Mouse (Mus musculus) cerebellum, postnatal 10 days (tissue): ENCODE data around the gene Ankrd34a.
A peak's percentile ranks its signal among the peaks of the same experiment; 100 is the strongest.

ENCODE experiments used
- DNase-seq, 2 experiments: peaks; one replicate each; pipeline ENCODE4 v3.0.0; 2021; ENCODE audit warnings: mixed read lengths in 2 of 2

The Ankrd34a gene

DNA sequence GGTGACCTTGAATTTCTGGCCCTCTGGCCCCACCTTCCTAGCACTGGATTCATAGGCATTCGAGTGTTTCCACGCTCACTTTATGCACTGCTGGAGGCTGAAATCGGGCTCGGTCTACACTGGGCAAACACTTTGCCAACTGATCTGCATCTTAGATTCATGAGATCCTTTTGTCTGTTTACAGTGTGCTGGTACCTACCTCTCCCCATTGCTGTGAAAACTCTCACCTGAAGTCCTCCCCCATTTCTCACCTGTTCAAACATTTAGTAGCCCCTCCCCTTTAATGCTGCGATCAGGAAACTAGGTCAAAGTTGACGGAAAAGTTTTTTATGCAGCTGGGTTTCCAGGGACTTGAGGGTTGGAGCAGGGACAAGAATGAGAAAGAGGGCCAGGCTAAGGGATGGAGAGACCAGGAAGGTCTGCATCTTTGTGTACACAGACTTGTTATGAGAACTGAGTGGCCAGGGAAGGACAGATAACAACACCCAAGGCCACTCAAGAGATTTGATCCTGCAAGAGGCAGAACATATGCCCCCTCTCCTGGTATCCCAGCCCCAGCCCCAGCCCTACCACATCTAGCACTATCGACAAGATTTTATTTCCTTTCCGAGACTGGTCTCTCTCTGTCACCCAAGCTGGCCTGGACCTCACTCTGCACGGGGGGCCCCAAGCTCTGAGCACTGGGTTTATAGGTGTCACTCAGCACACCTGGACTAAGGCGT is 32.4 kb upstream of the Ankrd34a start:
- no peak for DNase-seq

DNA sequence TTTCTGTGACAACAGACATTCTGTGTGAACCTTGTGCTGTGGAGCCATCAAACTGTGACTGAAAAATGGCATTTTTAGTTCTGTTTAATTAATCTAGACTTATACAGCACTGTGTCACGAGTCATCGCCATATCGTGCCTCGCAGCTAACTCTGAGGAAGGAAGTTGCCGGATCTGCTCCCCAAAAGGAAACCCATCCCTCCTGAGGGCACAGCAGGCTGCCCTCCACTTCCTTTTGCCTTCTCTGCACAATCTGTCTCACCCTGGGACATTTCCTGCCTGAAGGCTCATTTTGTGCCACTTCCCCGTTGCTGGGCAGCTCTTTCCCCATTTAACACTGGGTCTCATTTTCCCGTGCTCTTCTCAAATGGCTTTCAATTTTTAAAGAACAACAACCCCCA is 31.8 kb upstream of the Ankrd34a start:
- DNase-seq, result no peak

DNA sequence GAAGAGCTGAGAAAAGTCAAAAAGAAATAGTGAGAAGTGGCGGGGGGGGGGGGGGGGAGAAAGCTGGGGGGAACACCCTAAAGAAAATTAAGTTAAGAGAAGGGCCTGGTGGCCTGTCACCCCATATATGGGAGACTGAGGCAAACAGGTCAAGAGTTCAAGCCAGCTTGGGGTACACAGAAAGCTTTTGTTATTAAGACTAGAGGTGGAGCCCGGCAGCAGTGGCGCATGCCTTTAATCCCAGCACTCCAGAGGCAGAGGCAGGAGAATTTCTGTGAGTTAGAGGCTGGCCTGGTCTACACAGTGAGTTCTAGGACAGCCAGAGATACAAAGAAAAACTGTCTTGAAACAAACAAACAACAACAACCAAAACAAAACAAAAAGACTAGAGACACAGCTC is 31.3 kb upstream of the Ankrd34a start:
- no peak for DNase-seq

DNA sequence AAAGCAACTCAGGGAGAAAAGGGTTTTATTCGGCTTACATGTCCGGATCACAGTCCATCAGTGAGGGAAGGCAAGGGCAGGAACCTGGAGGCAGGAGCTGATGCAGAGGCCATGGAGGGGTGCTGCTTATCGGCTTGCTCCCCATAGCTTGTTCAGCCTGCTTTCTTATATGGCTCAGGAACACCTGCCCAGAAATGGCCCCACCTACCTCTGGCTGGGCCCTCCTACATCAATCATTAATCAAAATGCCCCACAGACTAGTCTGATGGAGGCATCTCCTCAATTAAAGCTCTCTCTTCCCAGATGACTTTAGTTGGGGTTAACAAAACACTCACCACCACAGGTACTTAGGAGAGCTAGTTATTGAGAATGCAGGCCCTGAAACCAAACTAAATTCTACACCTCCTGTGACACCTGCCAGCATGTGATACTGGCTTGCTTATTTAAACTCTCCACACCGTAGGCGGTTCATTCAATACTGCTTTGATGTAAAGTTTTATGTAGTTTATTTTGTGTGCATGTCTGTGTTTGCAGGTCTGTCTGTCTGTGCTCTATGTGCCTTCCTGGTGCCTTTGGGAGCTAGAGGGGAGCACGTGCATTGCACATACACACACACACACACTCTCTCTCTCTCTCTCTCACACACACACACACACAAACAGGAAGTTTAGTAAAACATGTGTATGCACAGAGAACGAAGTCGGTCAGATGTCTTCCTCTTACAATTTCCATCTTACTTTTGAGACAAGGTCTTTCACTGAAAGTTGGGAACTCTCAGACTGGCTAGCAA is 29.6 kb upstream of the Ankrd34a start:
- no peak for DNase-seq

DNA sequence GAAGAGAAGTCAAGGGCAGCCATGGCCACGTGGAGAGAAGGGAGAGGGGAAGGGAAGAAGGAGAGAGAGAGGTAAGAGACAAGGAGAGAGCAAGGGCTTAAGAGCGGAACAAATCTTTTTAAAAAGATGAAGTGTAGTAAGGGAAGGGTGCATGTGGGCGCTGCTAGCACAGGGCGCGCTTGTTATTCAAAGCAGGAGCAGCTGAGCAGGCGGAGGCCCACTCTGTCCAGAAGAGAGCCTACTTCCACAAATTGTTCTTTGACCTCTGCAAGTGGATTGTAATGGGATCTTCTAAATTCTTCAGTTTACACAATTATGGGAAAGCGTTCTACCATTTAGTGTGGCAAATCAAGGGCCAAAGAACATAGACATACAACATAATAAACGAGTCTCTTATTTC is 27.8 kb upstream of the Ankrd34a start:
- DNase-seq, result no peak

DNA sequence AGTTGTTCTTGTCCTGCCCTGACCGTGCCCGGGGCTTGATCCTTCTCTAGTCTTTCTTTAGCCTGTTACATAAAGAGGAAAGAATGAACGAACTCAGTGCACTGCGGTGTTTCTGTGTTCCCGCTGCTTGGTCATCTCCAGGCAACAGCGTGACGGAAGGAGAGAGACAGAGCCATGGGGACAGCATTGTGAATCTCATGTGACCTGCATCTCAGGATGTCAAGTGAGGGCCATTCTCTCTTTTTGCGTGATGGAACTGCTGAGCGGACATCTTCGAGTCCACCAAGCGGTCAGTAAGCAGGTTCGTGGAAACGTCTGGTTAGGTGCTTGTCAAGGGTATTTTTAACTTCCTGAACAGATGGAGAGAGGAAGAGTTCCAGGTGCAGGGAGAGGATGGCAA is 26.9 kb upstream of the Ankrd34a start:
- DNase-seq, result no peak

DNA sequence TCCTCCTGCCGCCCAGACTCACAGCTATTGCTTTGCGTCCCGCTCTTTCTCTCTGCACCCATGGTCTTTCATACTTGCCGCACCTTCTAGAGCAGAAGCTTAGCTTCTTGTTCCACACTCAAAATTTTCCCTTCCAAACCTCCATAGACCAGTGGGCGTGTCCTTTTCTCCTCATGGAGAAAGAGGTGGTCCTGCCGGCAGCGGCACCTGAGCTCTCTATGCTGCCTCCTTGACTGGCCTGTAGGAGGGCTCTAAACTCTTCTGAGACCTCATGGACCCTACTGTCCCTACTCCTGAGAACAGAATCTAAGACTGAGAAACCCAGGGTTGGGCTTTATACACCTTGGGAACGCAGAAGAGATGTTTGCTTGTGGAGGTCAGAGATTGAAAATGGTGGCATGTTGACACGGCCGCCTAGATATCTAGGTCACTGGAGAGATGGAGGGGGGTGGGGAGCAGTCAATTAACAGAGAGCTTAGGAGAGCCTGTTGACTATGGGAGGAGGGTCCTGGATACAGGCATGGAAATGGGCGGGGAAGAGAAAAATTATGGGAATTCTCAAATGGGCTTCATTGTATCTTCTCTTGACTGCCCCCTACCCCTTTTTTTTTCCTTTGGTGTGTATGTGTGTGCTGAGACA is 26.4 kb upstream of the Ankrd34a start:
- no peak for DNase-seq

DNA sequence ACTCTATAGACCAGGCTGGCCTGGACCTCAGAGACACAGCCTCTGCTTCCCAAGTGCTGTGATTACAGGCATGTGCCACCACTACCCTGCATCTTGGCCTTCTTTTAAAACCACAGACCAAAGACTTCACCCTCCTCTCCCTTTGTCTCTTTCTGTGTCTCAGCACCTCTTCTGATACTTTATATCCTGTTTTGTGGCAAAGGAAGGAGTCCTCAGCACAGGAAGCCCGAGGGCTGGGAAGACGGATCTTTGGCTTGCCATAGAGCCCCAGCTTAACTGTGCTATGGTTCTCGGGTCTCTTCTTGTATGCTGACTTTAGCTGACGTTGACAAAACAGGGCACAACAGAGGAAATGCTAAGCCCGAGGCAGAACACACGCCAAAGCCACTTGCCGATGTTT is 25.8 kb upstream of the Ankrd34a start:
- no peak for DNase-seq

DNA sequence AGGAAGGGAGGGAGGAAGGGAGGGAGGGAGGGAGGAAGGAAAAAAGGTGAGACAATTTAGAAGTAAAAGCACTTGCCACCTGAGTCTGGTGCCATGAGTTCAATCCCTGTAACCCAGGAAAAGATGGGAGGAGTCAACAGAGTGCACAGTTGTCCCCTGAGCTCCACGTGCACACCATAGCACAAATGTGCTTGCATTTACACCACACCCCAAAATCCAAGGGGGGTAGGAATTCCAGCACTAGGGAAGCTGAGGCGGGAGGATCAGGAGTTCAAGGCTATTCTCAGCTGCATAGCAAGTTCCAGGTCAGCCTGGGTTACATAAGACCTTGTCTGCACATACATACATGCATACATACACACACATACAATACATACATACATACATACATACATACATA is 25.1 kb upstream of the Ankrd34a start:
- no peak for DNase-seq

DNA sequence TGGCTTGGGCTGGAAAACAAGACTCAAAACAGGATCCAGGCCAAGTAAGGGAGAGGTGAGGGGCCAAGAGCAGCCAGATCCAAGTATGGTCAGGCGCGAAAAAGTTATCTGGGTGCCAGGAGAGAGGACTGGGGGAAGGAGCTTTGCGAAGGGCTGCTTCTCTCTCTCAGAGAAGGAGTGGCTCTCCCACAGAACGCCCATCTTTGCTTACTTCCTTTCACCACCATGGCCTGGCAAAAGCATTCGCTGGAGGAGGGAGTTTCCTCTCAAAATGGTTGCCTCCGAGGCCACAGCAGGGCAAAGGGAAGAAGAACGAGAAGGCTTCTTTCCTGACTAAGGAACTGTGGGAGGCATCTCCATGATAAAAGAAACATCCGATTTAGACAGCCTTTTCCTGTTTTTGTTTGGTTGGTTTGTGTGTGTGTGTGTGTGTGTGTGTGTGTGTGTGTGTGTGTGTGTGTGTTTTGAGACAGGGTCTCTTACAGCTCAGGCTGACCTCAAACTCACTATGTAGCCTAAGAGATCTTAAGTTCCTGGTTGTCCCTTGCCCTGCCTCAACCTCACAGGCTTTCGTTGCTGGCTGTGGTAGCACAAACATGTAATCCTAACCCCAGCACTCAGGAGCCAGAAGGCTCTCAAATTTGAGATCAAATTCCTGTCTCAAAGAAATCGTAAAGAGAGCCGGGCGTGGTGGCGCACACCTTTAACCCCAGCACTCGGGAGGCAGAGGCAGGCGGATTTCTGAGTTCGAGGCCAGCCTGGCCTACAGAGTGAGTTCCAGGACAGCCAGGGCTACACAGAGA is 24.3 kb upstream of the Ankrd34a start:
- no peak for DNase-seq

DNA sequence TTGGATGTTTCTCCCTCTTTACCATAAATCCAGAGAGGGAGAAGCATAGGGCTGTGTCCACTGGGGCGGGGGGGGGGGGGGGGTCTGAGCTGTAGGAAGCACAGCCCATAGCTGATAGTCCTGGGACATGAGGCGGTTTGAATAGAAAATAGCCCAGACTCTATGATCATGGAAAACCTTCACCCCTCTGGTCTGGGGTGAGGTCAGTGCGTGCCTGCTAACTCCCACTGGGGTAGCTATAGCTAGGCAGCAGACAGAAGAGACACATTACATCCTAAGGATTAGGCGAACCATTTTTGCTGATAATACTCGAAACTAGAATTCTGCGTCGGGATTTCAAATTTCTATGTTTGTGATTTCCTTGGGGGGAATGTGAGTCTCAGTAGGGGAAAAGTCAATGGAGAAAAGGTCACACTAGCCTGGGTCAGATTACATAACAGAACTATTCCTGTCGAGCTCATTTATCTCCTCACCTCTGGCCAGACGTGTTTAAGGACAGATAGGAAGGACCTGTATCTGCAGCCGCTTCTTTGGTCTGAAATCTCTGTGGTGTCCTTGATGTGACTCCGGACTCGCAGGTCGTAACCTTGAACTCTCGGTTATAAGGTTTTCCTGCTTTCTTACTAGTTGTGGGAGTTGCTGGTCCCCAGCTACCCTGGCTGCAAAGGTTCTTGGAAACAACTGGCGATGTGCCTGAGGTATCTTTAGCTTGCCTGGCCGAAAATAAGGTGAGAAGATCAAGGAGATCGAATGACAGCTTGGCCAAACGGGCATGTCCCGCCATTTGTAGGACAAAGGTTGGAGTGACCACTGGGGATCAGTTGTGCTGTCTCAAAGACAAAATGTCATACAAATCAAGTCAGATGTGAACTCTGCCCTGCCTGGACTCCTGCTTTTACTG is 22.6 kb upstream of the Ankrd34a start:
- no peak for DNase-seq

DNA sequence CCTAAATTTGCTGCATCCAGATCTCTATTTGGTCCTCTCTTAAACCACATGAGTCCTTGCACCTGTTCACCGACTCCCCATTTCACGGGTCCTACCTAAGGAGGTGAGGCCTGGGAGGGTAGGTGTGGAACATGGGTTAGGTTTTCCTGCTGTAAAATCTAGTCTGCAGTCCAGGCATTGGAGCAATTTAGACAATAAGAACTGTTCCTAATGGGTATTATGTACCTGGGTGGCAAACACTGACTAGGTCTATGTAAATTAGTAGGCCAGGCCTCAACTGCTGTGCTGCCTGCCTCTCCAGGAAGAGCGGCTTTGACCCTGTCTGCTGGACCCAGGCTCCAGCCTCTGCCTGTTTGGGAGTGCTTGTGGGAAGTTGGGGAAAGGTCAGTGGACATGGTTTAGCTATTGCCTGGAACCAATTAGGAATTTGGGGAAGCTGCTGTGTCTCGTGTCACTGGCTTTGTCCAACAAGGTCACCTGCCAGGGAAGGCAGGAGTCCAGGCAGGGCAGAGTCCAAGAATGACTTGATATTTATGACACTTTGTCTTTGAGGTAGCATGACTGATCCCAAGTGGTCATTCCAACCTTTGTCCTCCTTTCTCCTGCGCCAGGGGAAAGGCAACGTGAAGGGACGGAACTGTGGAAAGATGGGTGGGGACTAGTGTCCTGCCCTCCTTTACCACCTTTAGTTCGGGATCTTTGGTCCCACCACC is 21.0 kb upstream of the Ankrd34a start:
- DNase-seq, result no peak

DNA sequence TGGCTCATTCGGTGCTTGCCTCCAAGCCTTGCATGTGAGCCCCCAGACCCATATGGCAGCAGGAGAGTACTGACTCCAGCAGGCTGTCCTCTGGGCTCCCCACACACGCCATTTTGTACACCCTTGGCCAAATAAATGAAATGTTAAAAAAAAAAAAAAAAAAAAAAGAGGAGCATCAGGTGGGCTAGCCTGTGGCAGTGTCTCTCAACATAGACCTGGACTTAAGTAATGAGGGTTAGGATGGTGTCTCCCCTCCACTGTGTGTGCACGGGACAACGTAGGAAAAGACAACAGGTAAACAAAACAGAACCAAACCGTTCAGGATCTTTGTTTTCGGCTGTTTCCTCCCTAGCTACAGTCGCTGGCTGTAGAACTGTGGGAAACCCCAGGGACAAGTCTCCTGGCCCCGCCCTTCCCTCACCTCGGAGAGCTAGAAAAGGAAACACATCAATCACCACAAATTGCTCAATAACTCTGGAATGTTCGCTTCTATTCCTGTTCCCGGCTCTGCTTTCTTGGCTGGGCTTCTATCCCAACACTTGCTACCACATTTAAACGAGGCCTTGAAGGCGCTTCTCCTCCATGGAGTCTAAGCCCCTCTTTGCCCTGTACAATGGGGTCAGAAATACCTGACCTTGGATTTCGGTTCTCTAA is 20.3 kb upstream of the Ankrd34a start:
- DNase-seq, result no peak

DNA sequence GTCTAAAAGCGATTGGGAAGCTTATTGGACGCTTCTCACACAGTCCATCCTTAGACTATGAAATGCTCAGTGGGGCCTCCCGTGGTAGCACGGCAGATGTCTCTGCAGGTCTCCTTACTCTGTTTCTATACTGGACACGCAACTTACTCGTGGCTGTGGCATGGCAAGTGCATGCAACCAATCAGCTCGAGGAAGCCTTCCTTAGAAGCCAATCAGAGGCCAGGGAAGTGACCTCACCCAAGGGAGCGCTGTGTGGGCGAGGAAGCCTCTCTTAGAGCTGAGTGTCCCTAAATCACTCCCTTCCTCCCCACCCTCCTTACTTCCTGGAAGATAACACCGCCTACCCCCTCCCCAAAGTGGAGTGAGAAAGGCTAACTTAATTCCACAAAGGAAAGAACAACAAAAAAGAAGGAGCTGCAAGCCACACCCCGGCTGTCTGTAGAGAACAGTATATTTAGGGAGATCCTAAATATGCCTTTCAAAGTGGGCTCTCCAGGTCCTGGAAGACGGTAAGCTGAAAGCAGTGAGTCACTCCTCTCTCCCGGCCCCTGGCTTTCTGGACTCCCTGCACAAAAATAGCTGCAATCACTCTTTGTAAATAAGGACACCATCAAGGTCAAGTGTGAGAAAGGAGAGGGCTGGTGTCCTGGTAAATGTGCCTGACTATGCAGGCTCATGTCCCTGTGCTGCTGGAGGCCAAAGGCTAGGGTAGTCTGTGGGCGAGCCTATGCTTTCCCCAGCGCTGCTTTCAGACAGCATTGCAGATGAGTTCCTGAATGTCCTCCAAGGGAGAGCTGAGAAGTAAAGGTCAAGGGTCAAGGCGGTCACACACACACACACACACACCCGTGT is 19.5 kb upstream of the Ankrd34a start, which contains the start of gene Gm16253:
Gene Gm16253 (plus strand): TSS at position 295 of the 852 bp plus-strand sequence.
- peak; percentile 86 to 88 for DNase-seq

DNA sequence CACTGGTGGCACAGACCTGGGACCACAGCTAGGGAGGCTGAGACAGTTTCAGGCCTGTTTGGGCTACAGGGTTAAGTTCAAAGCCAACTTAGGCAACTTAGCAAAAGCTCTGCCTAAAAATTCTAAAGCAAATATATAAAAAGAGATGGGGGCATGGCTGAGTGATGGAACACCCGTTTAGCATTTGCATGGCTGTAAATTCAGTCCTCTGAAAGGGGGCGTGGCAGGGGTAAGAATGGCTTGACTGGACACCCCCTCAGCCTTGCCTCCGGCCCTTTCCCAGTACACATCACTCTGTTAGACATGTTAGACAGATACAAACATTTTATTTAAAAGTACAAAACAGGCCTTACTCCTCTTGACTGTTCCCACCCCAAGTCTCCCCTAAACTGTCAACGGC is 18.9 kb upstream of the Ankrd34a start:
- no peak for DNase-seq

DNA sequence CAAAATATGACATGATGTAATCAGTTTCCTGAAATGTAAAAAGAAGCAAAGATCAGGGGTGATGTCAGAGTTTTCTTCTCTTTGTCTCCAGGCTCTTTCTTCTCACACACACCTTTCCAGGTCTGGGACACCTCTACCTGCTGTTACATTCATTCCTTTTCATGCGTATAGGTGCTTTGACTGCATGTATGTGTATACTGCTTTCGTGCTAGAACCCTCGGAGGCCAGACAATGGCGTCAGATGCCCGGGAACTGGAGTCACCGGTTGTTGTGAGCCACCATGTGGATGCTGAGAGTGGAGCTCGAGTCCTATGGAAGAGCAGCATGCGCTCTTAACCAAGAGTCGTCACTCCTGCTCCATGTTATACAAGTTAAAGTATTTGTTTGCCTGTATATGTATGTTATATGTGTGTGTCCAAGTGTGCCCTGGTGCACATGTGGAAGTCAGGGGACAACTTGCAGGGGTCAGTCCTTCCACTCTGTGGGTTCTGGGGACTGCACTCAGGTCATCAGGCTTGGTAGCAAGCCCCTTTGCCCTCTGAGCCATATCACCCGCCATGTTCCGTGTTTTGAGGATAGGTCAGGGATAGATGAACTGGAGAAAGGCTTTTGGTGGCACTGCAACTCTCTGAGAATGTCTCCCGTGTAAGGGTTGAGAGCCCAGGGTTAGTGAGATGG is 17.7 kb upstream of the Ankrd34a start:
- no peak for DNase-seq

DNA sequence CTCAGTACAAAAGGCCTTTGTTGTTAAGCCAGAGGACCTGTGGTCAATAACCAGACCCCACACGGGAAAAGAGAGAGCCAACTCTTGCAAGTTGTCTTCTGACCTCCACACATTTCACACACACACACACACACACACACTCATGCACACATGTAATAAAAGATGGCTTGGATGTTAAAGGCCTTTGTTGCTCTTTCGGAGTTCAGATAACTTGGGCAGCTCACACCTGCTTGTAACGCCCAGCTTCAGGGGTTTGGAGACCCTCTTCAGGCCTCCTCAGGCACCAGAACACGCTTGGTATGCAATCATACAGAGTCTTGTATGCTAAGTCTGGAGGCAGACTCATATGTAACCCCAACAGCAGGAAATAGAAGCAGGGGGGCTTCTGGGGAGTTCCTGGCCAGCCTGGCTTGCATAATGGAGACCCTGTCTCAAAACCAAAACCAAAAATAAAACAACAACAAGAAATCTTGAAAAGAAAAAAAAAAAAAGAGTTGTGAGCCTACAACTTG is 17.1 kb upstream of the Ankrd34a start:
- DNase-seq, result no peak

DNA sequence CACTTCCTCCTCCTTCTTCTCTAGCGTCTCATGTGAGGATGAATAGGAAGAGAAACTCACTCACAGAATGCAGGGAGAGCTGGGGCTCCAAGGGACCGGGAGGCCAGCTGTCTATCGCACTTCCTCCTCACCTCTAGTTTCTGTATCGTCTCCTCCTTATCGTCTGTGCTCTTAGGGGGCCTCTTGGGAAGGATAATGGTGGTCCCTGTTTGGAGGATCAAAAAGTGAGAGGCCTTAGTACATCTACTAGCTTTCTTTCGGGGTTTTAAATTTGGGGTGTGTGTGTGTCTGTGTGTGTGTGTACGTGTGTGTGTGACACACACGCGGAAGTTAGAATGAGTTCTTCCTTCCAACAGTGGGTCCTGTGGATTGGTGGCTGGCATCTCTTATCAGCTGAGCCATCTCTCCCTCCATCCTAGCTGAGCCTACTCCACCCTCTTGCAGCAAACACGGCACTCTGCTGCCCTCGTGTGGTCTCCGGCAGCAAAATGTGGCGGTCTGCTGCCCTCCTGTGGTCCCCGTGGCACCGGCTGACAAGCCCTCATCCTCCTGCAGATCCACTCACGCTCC is 16.5 kb upstream of the Ankrd34a start:
- peak; percentile 95 to 96 for DNase-seq

DNA sequence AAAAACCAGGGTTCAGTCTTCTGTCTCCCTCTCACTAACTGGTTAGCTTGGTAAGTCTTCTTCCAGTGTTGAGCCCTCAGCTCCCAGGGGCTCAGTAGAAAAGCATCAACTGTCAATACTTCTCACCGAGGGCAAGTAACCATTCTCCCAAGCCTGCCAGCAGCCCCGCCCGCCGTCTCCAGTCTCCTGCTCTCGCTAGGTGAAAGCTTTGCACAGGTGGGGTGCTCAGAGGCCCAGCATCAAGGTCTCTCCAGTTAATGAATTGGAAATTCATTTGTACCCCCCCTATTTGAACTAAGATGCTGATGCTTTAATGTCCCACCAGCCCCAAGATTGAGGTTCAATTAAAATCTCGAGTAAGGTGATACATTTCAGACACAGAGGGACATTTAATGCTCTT is 15.3 kb upstream of the Ankrd34a start:
- DNase-seq, result no peak
